Mouse (Mus musculus): ENCODE data around the gene Tmem63b. TPM values are rescaled to one million over a fixed set of nuclear protein-coding genes. Genes with fewer than 3 reads are reported as not detected.
A peak's percentile ranks its signal among the peaks of the same experiment; 100 is the strongest.

The Tmem63b gene
- total and polyA plus RNA-seq, 3 experiments: 12.3 to 37.9 TPM; not detected in 1

- peak overlapping the region; percentile 50 to 84 for H3K4me3 ChIP-seq (ENCODE audit: control insufficient read depth in 1 of 2, insufficient read depth in 1 of 2, low read depth in 2 of 2, low read length in 2 of 2)
- H3K27ac ChIP-seq (ENCODE audit: control insufficient read depth, low read depth, low read length): peak overlapping the region; percentile 36
- no peaks in the 10 kb centered on the region for H3K79me2 ChIP-seq (ENCODE audit: control insufficient read depth, insufficient read depth, low read length, poor library complexity)
- DNase-seq (ENCODE audit: low read depth, low spot score): peak; percentile 61
- no peaks in the 10 kb centered on the region for H3K9me3 ChIP-seq (replicated peaks; ENCODE audit: insufficient read depth, low read length)
- H3K9ac ChIP-seq (ENCODE audit: control insufficient read depth, low read depth, low read length, poor library complexity, severe bottlenecking): peak overlapping the region; percentile 66
- H3K36me3 ChIP-seq (ENCODE audit: control insufficient read depth in 1 of 2, insufficient read depth in 2 of 2, low read length in 2 of 2): peaks cover 0 to 5% of the 10 kb centered on the region in 2 experiments; a peak in 2 of 4 replicates
- H3K27me3 ChIP-seq (ENCODE audit: control insufficient read depth in 1 of 2, insufficient read depth in 2 of 2, low read length in 2 of 2): no peaks in the 10 kb centered on the region
- H3K4me1 ChIP-seq (ENCODE audit: control insufficient read depth in 1 of 2, insufficient read depth in 2 of 2, low read length in 2 of 2): peaks cover 0 to 10% of the 10 kb centered on the region in 2 experiments
- TF ChIP-seq ZKSCAN1 (IDR thresholded peaks at IDR 0.05; ENCODE audit: low read depth, low read length): no peak
- peak; percentile 71 for TF ChIP-seq MAZ (IDR thresholded peaks at IDR 0.05; ENCODE audit: low read depth, low read length)
- TF ChIP-seq MEF2A (IDR thresholded peaks at IDR 0.05; ENCODE audit: extremely low read depth, insufficient replicate concordance, low read depth, low read length, poor library complexity, severe bottlenecking): no peak
- TF ChIP-seq MAX (IDR thresholded peaks at IDR 0.05; ENCODE audit: low read length): no peak
- no peak for TF ChIP-seq MYC (IDR thresholded peaks at IDR 0.05; ENCODE audit: low read depth, low read length)
- TF ChIP-seq TAL1 (IDR thresholded peaks at IDR 0.05; ENCODE audit: low read length): no peak
- no peak for TF ChIP-seq UBTF (IDR thresholded peaks at IDR 0.05; ENCODE audit: borderline replicate concordance, insufficient read depth, low read depth, low read length)
- no peak for TF ChIP-seq RAD21 (IDR thresholded peaks at IDR 0.05; ENCODE audit: low read depth, low read length)
- no peak for TF ChIP-seq MXI1 (IDR thresholded peaks at IDR 0.05; ENCODE audit: low read depth, low read length)
- no peak for TF ChIP-seq CHD1 (IDR thresholded peaks at IDR 0.05; ENCODE audit: low read depth, low read length)
- no peak for TF ChIP-seq JUND (IDR thresholded peaks at IDR 0.05; ENCODE audit: low read depth, low read length)
- TF ChIP-seq TBP (IDR thresholded peaks at IDR 0.05; ENCODE audit: low read depth, low read length): no peak
- no peak for TF ChIP-seq GATA1 (IDR thresholded peaks at IDR 0.05; ENCODE audit: low read depth, low read length)
- TF ChIP-seq HCFC1 (IDR thresholded peaks at IDR 0.05; ENCODE audit: low read depth, low read length): peak; percentile 51; the same call in 1 of the 2 replicates
- TF ChIP-seq ZC3H11A (IDR thresholded peaks at IDR 0.05; ENCODE audit: low read depth, low read length): no peak
- no peak; a peak in 1 of 4 replicates for TF ChIP-seq POLR2A (IDR thresholded peaks at IDR 0.05; ENCODE audit: control insufficient read depth in 1 of 2, insufficient read depth in 1 of 2, low read depth in 1 of 2, low read length in 2 of 2, poor library complexity in 1 of 2)
- TF ChIP-seq MYB (IDR thresholded peaks at IDR 0.05; ENCODE audit: low read depth, low read length): no peak
- TF ChIP-seq ELF1 (IDR thresholded peaks at IDR 0.05; ENCODE audit: low read depth, low read length): peak; percentile 33; the same call in 1 of the 2 replicates
- TF ChIP-seq ETS1 (IDR thresholded peaks at IDR 0.05; ENCODE audit: low read depth, low read length): no peak
- TF ChIP-seq BHLHE40 (IDR thresholded peaks at IDR 0.05; ENCODE audit: borderline replicate concordance, low read depth, low read length): no peak
- TF ChIP-seq RCOR1 (IDR thresholded peaks at IDR 0.05; ENCODE audit: low read depth, low read length): no peak
- no peak for TF ChIP-seq GABPA (IDR thresholded peaks at IDR 0.05; ENCODE audit: low read depth, low read length)
- no peak for TF ChIP-seq ZMIZ1 (IDR thresholded peaks at IDR 0.05; ENCODE audit: low read depth, low read length)
- TF ChIP-seq SMC3 (IDR thresholded peaks at IDR 0.05; ENCODE audit: low read depth, low read length): no peak
- TF ChIP-seq CHD2 (IDR thresholded peaks at IDR 0.05; ENCODE audit: low read length): no peak
- no peak for TF ChIP-seq MAFK (IDR thresholded peaks at IDR 0.05; ENCODE audit: borderline replicate concordance, low read depth, low read length)
- TF ChIP-seq TCF12 (IDR thresholded peaks at IDR 0.05; ENCODE audit: low read depth, low read length): no peak
- TF ChIP-seq POLR2AphosphoS5 (IDR thresholded peaks at IDR 0.05; ENCODE audit: borderline replicate concordance, low read depth, low read length): no peak
- no peak for TF ChIP-seq POLR2AphosphoS2 (IDR thresholded peaks at IDR 0.05; ENCODE audit: low read length)
- 0 out of 4 replicates have a peak, but pooled peaks of 1 of the 2 experiments have one; percentile 10 for TF ChIP-seq EP300 (IDR thresholded peaks at IDR 0.05; ENCODE audit: low read depth in 1 of 2, low read length in 2 of 2)
- TF ChIP-seq USF1 (IDR thresholded peaks at IDR 0.05; ENCODE audit: low read depth, low read length): no peak
- TF ChIP-seq SIN3A (IDR thresholded peaks at IDR 0.05; ENCODE audit: low read length): 0 out of 2 replicates have a peak, but pooled peaks have one; percentile 10
- TF ChIP-seq E2F4 (IDR thresholded peaks at IDR 0.05; ENCODE audit: borderline replicate concordance, low read depth, low read length): no peak
- TF ChIP-seq NRF1 (IDR thresholded peaks at IDR 0.05; ENCODE audit: insufficient read depth, low read depth, low read length, poor library complexity, severe bottlenecking): no peak
- no peak for TF ChIP-seq ZNF384 (IDR thresholded peaks at IDR 0.05; ENCODE audit: low read depth, low read length)
- TF ChIP-seq USF2 (IDR thresholded peaks at IDR 0.05; ENCODE audit: borderline replicate concordance in 1 of 2, insufficient read depth in 1 of 2, low read depth in 1 of 2, low read length in 2 of 2): no peak
- TF ChIP-seq KAT2A (conservative IDR thresholded peaks at IDR 0.05; ENCODE audit: low read depth, low read length): no peak
- no peak for TF ChIP-seq CTCF (IDR thresholded peaks at IDR 0.05 in 2 of 3, conservative IDR thresholded peaks at IDR 0.05 in 1 of 3; ENCODE audit: control insufficient read depth in 1 of 3, insufficient read depth in 1 of 3, low read depth in 2 of 3, low read length in 3 of 3, poor library complexity in 1 of 3, severe bottlenecking in 1 of 3)
Observed at GRCm38 (mm10) chr17:45618941-45619385, 67.7 kb downstream of the Tmem63b start.
